Mouse (Mus musculus) c-Kit-positive CD71-negative TER-119-negative erythroid progenitor cells, embryonic 14.5 days (primary cell): ENCODE measurements at regions not wholly inside any gene's neighbourhood (a gene's known extent, or its start where the extent isn't known, plus 50 kb on each side); places are given as distances from the start of the nearest gene placed in this dataset.
"Not testable (repeated sequence)": the region's sequence is repeated elsewhere in the genome, so short reads cannot be mapped to it uniquely, and the experiment has no call there.

Source experiments
- DNase-seq: peaks from one replicate; pipeline ENCODE4 v3.0.0-alpha.2; 2013; ENCODE audit warnings: low read depth

DNA sequence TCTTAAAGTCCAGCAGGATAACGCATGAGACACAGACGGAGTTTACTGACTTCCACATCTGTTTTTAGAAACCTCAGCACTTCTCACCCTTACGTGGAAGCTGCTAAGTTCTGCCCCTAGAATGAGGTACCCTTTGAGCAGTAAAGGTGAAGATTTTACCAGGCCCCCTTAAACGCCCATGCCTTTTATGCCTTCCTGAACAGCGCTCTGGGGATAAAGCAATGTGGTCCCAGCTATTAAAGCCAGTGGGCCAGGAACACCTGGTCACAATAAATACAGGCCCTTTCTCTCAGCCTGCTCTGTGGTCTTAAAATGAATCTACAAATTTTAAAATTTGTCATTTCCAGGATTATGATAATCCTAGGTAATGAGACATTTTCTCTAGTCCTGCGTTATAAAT is 57.9 kb downstream of the Llph start:
- DNase-seq, result no peak

DNA sequence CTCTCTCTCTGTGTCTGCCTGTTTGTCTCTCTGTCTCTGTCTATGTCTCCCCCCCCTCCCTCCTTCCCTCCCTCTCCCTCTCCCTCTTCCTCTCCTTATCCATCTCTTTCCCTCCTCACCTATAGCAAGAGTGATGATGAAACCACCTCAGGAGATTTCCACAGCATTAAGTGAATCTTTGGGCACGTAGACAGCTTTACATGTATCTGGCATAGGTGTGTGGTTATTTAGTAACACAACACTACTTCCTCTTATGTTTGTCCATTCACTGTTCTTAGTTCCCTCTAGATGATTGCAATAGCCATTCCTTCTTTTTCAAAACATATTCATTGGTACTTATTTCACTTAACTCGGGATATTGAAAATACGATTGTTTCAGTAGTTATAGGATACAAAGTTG is 65.0 kb downstream of the Llph start:
- DNase-seq, result no peak

GRCm38 (mm10) chr10:120293381-120293780 is 66.5 kb downstream of the Llph start:
- not testable (repeated sequence) for DNase-seq

- no peak for DNase-seq
Measured at GRCm38 (mm10) chr10:120294487-120294886, 67.6 kb downstream of the Llph start.

GRCm38 (mm10) chr10:120297311-120297710 is 70.4 kb downstream of the Llph start:
- no peak for DNase-seq

GRCm38 (mm10) chr10:120298293-120298927 is 71.5 kb downstream of the Llph start:
- DNase-seq, result no peak

- peak; percentile 48 for DNase-seq
Measured at GRCm38 (mm10) chr10:120306010-120306409, 79.1 kb downstream of the Llph start.

- no peak for DNase-seq
Measured at GRCm38 (mm10) chr10:120308681-120309080, 81.8 kb downstream of the Llph start.
